ENCODE assay signal across 9 mouse cellular contexts in genomic region chr9:123716301-123716700, GRCm38 (mm10). TPM values are rescaled to one million over a fixed set of nuclear protein-coding genes. Genes with fewer than 3 reads are reported as not detected.
DNase-seq lines count a peak whose midpoint lies in the region; ATAC-seq and TF ChIP-seq lines count a peak whose summit lies in the region.
"Had no signal": no experiment of that assay in that cellular context is flagged by ENCODE, and none has a peak within 500 bp of the region (broad histone marks: within the 10 kb centered on the region; RNA-seq: fewer than 3 reads in every experiment).

No protein-coding gene starts in this region.

- H3K9me3 ChIP-seq in kidney, postnatal 0 days (replicated peaks; ENCODE audit: low read length): no peaks in the 10 kb centered on the region
- H3K9me3 ChIP-seq in embryonic facial prominence, embryonic 14.5 days (ENCODE audit: control insufficient read depth, low read length): no peaks in the 10 kb centered on the region
- no peaks in the 10 kb centered on the region for H3K9me3 ChIP-seq in hindbrain, embryonic 10.5 days
- H3K9me3 ChIP-seq in midbrain, embryonic 14.5 days (ENCODE audit: control insufficient read depth, low read length): no peaks in the 10 kb centered on the region

- peak overlapping the region; percentile 52; the same call in 1 of the 2 replicates for H3K4me2 ChIP-seq in kidney, postnatal 0 days (ENCODE audit: low read length)
- peak overlapping the region; percentile 62 for H3K4me2 ChIP-seq in embryonic facial prominence, embryonic 14.5 days (ENCODE audit: low read depth, low read length)
- H3K4me2 ChIP-seq in midbrain, embryonic 14.5 days (ENCODE audit: low read length): peak overlapping the region; percentile 76

- H3K36me3 ChIP-seq in kidney, postnatal 0 days (ENCODE audit: insufficient read depth, low read length): 0 out of 2 replicates have a peak, but pooled peaks cover 5% of the 10 kb centered on the region
- peaks cover 10% of the 10 kb centered on the region for H3K36me3 ChIP-seq in embryonic facial prominence, embryonic 14.5 days (ENCODE audit: control insufficient read depth, insufficient read depth, low read length)
- H3K36me3 ChIP-seq in hindbrain, embryonic 10.5 days: peaks cover 11% of the 10 kb centered on the region
- peaks cover 10% of the 10 kb centered on the region for H3K36me3 ChIP-seq in midbrain, embryonic 14.5 days (ENCODE audit: control insufficient read depth, insufficient read depth, low read length)

- peak; percentile 15 for DNase-seq in kidney, postnatal 0 days (ENCODE audit: low spot score)
- DNase-seq in kidney, postnatal 10 days: no peak
- DNase-seq in embryonic facial prominence, embryonic 14.5 days (ENCODE audit: low spot score): no peak
- no peak for DNase-seq in hindbrain, embryonic 10.5 days (ENCODE audit: low spot score)
- DNase-seq in midbrain, embryonic 14.5 days: no peak
- no peak for DNase-seq in spleen, postnatal 4 days (ENCODE audit: low spot score in 2 of 2)
- DNase-seq in testis, postnatal 10 days (ENCODE audit: low spot score): no peak
- no peak for DNase-seq in frontal cortex, postnatal 36 days (ENCODE audit: low spot score in 2 of 2)
- DNase-seq: adrenal gland, postnatal 36 days had no signal

- H3K27me3 ChIP-seq in kidney, postnatal 0 days (ENCODE audit: insufficient read depth, low read length): no peaks in the 10 kb centered on the region
- H3K27me3 ChIP-seq in embryonic facial prominence, embryonic 14.5 days (replicated peaks; ENCODE audit: control insufficient read depth, insufficient read depth, low read length): no peaks in the 10 kb centered on the region
- H3K27me3 ChIP-seq in hindbrain, embryonic 10.5 days (ENCODE audit: insufficient read depth, poor library complexity, severe bottlenecking): no peaks in the 10 kb centered on the region
- no peaks in the 10 kb centered on the region for H3K27me3 ChIP-seq in midbrain, embryonic 14.5 days (ENCODE audit: control insufficient read depth, insufficient read depth, low read length)

- no peak for ATAC-seq in kidney, postnatal 0 days (replicated peaks; ENCODE audit: low FRiP score, low read depth)
- ATAC-seq in embryonic facial prominence, embryonic 14.5 days (ENCODE audit: low read depth): no peak
- no peak for ATAC-seq in midbrain, embryonic 14.5 days (ENCODE audit: low FRiP score, low TSS enrichment)

- TF ChIP-seq CTCF in kidney, postnatal 0 days (IDR thresholded peaks at IDR 0.05; ENCODE audit: low read depth): no peak

- no peak overlapping the region for H3K27ac ChIP-seq in kidney, postnatal 0 days
- no peak overlapping the region for H3K27ac ChIP-seq in embryonic facial prominence, embryonic 14.5 days (replicated peaks; ENCODE audit: low read depth, low read length)
- H3K27ac ChIP-seq in hindbrain, embryonic 10.5 days: no peak overlapping the region
- no peak overlapping the region for H3K27ac ChIP-seq in midbrain, embryonic 14.5 days (replicated peaks; ENCODE audit: low read depth, low read length)

- H3K9ac ChIP-seq in kidney, postnatal 0 days (ENCODE audit: low read depth, low read length): no peak overlapping the region
- H3K9ac ChIP-seq in embryonic facial prominence, embryonic 14.5 days (ENCODE audit: low read depth, low read length): peak overlapping the region; percentile 90
- H3K9ac ChIP-seq in midbrain, embryonic 14.5 days (replicated peaks; ENCODE audit: low read length): no peak overlapping the region

- H3K4me3 ChIP-seq in kidney, postnatal 0 days (replicated peaks; ENCODE audit: low read depth, low read length): peak overlapping the region; percentile 72; the same call in 1 of the 2 replicates
- peak overlapping the region; percentile 85 for H3K4me3 ChIP-seq in embryonic facial prominence, embryonic 14.5 days (ENCODE audit: low read depth, low read length)
- H3K4me3 ChIP-seq in hindbrain, embryonic 10.5 days: peak overlapping the region; percentile 87; the same call in 1 of the 2 replicates
- H3K4me3 ChIP-seq in midbrain, embryonic 14.5 days (replicated peaks; ENCODE audit: low read depth, low read length): no peak overlapping the region

- 25% methylated on average over 3 of the region's 3 CpGs for WGBS in kidney, postnatal 0 days
- WGBS in embryonic facial prominence, embryonic 14.5 days: 62% methylated on average over 3 of the region's 3 CpGs
- WGBS in hindbrain, embryonic 10.5 days: 71% methylated on average over 3 of the region's 3 CpGs
- WGBS in midbrain, embryonic 14.5 days: 80% methylated on average over 3 of the region's 3 CpGs

- 0 out of 2 replicates have a peak, but pooled peaks cover 3% of the 10 kb centered on the region for H3K4me1 ChIP-seq in kidney, postnatal 0 days (replicated peaks; ENCODE audit: insufficient read depth, low read length)
- peaks cover 5% of the 10 kb centered on the region for H3K4me1 ChIP-seq in embryonic facial prominence, embryonic 14.5 days (ENCODE audit: control insufficient read depth, insufficient read depth, low read length)
- H3K4me1 ChIP-seq in hindbrain, embryonic 10.5 days (replicated peaks): peaks cover 9% of the 10 kb centered on the region
- H3K4me1 ChIP-seq in midbrain, embryonic 14.5 days (ENCODE audit: control insufficient read depth, insufficient read depth, low read length): peaks cover 8% of the 10 kb centered on the region; the same call in 1 of the 2 replicates

RNA-seq across cellular contexts. Expression of gene Lztfl1, which starts 1.2 kb away (rescaled TPM):
- 57.5 and 59.6 TPM in 2 replicates for polyA plus RNA-seq in kidney, postnatal 0 days (2015; fragmentation: Nextera tagmentation; extraction: Ambion mirVana)
- polyA plus RNA-seq in embryonic facial prominence, embryonic 14.5 days (2014; fragmentation: Nextera tagmentation; extraction: Ambion mirVana): 68.4 and 72.1 TPM in 2 replicates
- 36.6 and 39.0 TPM in 2 replicates for polyA plus RNA-seq in hindbrain, embryonic 10.5 days (2016; fragmentation: Nextera tagmentation; extraction: Ambion mirVana)
- polyA plus RNA-seq in midbrain, embryonic 14.5 days (2014; fragmentation: Nextera tagmentation; extraction: Ambion mirVana): 55.0 and 60.7 TPM in 2 replicates

RNA-seq across cellular contexts. Expression of gene Slc6a20a, which starts 37.6 kb away (rescaled TPM):
- polyA plus RNA-seq in kidney, postnatal 0 days (2015; fragmentation: Nextera tagmentation; extraction: Ambion mirVana): 2.2 TPM in 2 replicates
- polyA plus RNA-seq in embryonic facial prominence, embryonic 14.5 days (2014; fragmentation: Nextera tagmentation; extraction: Ambion mirVana): 0.99 and 1.5 TPM in 2 replicates
- 0.63 and 0.85 TPM in 2 replicates for polyA plus RNA-seq in hindbrain, embryonic 10.5 days (2016; fragmentation: Nextera tagmentation; extraction: Ambion mirVana)
- polyA plus RNA-seq in midbrain, embryonic 14.5 days (2014; fragmentation: Nextera tagmentation; extraction: Ambion mirVana): 0.81 and 13.1 TPM in 2 replicates

RNA-seq across cellular contexts. Expression of gene Ccr9, which starts 38.1 kb away (rescaled TPM):
- polyA plus RNA-seq in kidney, postnatal 0 days (2015; fragmentation: Nextera tagmentation; extraction: Ambion mirVana): 0.11 and 0.23 TPM in 2 replicates
- polyA plus RNA-seq in embryonic facial prominence, embryonic 14.5 days (2014; fragmentation: Nextera tagmentation; extraction: Ambion mirVana): 0.12 and 0.24 TPM in 2 replicates
- polyA plus RNA-seq in hindbrain, embryonic 10.5 days (2016; fragmentation: Nextera tagmentation; extraction: Ambion mirVana): 0.04 and 0.09 TPM in 2 replicates
- 0.16 and 0.51 TPM in 2 replicates for polyA plus RNA-seq in midbrain, embryonic 14.5 days (2014; fragmentation: Nextera tagmentation; extraction: Ambion mirVana)
